Mouse (Mus musculus) cerebellum, postnatal 25 days (tissue): ENCODE results near the gene Ism2.
A peak's percentile ranks its signal among the peaks of the same experiment; 100 is the strongest.
"Not testable (repeated sequence)": the region's sequence is repeated elsewhere in the genome, so short reads cannot be mapped to it uniquely, and the experiment has no call there.

Source experiments
- DNase-seq, 2 experiments: peaks; one replicate each; pipeline ENCODE4 v3.0.0; 2021; ENCODE audit warnings: mixed read lengths in 2 of 2

The Ism2 gene

DNA sequence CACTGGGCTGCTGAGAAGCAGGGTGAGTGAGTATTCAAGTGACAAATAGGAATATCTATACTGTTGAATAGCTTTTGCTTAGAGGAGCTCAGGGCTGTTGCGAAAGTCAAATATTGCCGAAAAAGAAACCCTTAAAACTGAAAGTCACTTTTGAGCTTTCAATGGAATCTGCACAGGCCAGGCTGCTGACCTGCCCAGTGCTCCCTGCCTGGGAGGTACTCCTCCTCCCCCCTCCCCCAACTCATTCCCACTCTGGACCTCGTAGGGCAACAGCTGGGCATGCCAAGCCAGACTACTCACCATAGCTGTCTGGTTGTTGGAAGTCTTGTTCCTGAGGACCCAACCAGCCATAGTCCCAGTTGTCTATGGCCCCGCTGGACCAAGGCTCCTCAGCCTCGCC, 14.8 kb downstream of the Ism2 start:
- no peak for DNase-seq

DNA sequence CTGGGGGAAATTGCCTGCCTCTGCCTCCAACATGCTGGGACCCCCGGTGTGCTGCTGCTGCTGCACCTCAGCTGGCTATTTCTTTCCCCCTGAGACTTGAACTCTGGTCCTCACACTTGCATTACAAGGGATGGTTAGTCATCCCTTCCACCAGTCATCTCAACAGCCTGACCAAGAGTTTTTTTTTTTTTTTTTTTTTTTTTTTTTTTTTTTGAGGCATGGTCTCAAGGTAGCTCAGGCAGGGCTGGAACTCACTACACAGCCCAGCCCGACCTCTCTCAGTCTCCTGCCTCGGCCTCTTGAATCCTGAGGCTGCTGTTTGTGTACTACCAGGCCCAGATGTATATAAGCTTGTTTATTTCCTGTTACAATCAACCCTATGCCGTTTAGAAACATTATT, 15.2 kb downstream of the Ism2 start:
- no peak for DNase-seq

DNA sequence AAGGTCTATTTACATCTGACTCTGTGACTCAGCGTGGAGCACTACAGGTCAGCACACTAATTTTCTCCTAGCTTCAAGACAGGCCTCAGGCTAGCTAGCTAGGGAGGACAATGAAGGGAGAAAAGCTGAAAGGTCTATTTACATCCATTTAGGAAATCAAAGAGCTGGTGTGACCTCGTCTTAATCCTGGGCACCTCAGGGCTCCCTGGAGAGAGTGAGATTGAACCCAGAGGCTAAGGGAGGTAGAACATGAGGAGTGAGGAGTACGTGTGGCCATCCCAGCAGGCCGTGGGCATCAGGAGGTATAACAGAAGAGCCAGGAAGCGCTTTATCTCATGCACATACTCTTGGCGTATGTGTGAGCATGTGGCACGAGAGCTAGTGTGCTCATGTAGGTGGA, 15.8 kb downstream of the Ism2 start:
- DNase-seq: no peak

DNA sequence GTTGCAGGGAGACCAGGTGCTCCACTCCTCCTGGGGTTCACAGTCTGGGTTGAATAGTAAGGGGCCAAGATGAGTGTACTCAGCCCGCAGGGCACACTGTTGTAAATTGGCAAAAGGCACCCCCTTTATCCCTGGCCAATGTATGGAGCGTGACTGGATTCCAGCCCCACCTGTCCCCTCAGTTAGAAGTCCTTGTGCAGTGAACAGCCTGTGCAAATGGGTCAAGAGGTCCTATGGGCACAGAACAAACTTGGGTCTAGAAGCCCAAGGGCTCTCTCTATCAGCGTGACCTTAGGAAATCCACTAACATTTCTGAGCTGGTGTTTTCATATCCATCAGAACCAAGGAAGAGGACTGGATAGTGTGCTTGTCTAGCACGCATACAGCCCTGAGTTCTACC, 16.8 kb downstream of the Ism2 start:
- DNase-seq: no peak

DNA sequence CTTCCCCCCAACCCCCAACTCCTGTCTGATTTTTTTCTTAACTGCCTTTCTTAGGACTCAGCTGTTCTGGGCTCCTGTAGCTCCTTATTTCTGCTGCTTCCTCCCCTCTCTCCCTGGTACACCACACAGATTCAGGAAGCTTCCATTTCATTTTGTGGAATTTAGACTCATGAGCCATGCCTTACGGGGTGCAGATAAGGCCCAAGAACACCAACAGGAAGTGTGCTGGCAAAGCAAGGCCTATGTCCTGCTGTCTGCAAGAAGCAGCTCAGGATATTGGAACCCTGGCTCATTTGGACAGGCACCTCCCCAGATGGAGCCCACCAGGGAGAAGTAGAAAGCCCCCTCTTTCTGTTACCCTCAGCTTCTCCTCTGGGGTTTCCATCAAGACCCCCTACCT, 17.7 kb downstream of the Ism2 start:
- DNase-seq: no peak

DNA sequence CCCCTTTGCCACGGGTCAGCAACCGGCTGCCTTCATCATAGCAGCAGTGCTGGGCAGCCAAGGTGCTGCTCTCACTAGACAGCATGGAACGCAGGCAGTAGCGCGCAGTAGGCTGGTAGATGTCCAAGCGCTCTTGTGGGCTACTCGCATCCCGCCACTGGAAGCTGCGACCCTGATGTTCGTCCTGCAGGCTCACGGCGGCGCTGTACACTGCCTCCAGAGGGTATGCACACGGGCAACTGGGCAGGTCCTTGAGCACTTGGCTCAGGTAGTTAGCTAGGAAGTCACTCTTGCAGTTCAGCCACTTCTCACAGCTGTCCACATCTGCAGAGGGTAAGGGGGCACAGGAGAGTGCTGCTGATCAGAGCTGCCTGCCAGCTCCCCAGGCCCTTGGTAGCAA, 19.6 kb downstream of the Ism2 start:
- DNase-seq: no peak

DNA sequence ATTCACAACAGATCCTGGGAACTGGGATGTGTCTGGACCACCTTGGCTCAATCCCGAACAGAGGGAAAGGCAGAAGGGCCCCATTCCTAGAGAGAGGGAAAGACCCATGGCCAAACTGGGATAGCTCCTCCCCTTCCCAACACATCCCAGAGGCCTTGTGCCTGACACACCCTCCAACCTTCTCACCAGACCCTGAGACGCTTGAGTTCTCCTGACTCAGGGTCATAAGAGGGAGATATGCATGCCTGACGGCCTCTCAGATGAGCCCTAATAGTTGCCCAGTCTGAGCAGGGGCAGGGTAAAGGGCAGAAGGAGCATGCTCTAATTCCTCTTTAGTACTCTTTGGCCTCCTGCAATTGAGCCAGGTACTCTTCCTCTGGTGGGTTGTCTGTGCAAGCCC, 20.2 kb downstream of the Ism2 start:
- DNase-seq: no peak

DNA sequence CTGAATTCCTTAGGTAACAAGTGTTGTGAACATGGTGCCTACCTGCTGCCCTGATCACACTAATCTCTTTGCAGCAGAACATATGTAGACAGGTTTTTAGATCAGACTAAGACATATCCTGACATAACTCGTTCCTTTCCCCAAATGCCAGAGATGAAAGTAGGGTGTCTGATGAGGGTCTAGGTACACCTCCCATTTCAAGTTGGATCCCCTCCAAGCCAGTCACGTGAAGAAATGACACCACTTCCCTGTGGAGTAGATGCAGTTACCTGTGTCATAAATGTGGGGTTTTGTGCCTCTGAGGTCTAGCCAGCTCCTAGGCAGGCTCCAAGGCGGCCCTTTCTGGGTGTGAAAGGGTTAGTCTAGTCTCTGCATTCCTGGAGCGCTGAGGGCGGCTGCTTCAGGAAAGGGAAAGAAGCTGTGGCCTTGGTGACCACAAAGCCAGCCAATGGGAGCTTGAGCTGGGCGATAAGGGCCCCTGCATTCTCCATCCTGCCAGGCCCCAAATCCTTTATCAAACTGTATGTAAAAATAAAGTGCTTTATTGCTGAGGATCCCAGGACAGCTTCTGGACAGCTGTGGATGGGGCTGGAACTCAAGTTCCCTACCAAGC, 21.3 kb downstream of the Ism2 start:
- DNase-seq: no peak

DNA sequence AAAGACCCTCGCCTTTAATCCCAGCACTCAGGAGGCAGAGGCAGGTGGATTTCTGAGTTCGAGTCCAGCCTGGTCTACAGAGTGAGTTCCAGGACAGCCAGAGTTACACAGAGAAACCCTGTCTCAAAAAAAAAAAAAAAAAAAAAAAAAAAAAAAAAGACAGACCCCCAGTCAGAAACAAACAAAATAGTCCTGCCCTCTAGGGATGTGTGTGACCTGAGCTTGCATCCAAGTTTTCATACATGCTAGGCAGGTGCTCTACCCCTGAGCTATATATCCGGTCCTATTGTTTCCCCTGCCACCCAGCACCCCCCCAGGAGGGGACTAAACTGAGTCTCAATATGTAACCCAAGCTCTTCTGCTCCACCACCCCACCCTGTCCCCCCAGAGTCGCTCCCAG, 22.3 kb downstream of the Ism2 start:
- not testable (repeated sequence) for DNase-seq

DNA sequence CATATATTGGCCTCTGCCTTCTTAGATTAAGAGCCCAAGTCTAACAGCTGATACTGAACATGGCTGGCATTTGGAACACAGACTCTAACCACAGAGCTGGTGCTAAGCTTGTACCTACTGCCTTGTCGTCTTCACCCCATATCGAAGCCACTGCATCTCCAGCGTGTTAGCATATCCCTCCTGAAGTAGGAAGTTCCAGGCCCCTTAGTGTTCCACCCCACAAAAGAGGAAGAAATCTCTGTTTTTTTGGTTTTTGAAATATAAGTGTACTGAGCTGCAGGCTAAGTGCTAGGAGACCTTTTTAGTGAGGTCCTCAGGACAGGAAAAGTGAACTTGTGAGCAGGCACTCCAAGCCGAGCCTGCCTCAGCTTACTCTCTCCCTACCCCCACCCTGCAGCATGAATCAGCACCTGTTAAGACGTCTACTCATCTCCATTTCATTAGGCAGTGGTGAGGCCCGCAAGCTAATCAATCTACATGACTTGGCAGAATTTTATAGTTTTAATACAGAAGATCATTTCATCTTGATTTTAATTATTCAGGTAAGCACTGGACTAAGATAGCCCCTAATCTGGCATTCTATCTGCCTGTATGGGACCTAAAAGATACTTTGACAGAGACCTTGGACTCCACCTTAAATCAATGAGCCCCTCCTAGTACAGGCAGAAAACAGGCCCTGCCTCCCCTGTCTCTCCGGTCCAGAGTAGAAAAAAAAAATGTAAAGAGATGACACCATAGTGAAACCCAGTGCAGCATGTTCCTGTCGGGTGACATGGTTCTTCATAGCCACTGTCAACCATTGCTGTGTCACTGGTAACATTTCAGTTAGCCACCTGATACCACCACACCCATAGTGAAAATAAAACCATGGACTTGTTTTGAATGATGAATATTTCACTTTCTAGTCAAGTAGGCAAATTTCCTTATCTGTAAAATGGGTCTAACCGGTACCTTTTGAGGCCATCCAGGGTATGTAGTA, 24.4 kb downstream of the Ism2 start:
- DNase-seq: no peak

DNA sequence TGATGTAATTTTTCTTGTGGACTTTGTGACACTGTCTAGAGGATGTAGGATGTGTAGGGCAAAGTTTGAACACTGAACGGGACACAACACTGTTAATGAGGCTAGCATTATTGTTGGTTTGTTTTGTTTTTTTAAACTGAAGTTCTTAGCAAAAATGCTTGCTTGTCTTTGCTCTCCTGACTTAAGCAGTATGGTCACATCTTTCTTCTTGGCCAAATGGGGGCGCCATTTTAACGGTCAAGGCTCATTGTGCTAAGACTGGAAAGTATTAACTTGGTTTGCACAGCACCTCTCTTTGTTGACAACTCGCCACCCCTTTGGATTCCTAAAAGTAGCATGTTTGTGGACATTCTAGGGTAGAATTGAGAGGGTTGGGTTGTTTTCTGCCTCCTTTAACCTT, 31.8 kb downstream of the Ism2 start:
- DNase-seq: peak; percentile 17 to 47

DNA sequence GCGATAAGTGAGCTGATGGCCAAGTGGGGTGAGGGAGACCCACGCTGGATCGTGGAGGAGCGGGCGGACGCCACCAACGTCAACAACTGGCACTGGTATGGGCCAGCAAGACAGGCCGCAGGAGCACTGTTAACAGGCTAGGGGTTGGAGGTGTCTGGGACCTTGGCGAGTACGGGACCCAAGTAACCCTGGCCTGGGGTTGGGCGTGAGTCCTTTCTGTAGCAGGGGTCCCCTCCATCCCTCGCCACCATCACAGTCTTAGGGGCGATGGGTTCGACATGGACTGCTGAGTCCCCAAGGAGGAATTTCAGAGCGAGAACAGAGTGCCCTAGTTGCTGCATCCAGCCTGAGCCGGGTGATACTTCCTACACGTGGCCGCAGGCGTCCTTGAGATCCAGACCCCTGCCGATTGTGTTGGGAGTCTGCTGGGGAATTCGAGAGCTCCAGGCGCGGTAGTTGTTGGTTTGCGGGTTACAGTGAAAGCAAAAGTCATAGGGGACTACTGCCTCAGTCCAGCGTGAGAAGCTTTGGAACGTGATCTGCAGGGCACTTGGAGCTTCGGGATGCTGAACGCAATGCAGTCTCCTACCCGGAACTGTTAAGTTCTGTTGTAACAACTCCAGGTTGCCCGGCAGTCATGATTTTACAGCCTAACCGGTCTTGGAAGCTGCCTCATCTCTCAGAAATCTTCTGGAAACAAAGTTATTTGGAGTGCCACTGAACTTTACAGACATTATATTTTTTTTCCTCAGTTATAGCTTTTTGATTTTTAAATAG, 32.5 kb downstream of the Ism2 start:
- no peak for DNase-seq

DNA sequence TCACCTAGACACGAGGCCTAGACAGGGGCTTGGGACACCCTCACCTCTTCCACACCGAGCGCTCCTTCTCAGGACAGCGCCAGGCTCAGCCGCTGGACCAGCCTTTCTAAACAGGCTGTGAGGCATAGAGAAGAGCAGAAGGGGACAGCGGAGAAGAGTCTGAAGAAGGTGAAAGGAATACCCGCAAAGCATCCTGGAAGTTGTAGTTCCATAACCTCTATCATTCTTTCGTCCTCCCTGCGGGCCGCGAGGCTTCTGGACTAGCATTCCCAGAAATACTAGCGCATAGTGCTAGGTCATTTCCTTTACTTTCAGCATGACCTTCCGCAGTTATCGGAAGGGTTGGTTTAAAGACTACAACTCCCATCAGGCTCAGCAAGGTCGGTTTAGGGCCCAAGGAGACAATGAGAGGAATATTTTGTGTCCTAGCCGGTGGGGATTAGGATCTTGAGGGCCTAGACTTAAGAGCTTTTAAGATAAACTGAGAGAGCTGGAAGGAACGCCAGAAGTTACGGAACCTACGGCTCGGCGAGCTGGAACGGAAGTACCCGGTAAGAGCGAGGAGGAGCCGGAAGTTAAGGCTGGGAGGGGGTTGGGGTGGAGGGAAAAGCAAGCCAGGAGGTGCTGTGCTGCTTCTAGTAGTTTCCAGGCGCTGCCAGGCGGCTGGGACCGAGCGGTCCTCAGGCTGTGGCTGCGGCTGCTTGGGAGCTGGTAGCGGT, 33.2 kb downstream of the Ism2 start, which contains the start of the genes Vipas39 and Ahsa1:
TSS of gene Vipas39 (minus strand) at position 149 of the 719 bp plus-strand sequence.
TSS of gene Ahsa1 (plus strand) at position 372 of the 719 bp plus-strand sequence.
- DNase-seq: peak; percentile 88 to 91

DNA sequence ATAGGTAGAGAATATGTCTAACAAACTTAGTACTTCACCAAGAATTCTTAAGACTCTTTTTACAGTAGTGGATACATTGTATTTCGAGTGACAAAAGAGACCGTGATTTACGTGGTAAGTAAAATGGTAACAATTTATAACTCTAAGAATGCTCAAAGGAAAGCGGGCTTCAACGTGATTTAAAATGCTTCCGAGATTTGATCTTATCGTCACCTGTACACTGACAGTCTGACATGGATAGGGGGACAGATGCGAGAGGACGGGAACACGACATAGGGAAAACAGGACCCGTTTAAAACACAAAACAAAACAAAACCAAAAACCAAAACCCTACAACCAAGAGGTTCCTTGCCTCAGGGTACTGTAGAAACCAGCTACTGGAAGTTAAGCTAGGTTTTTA, 34.1 kb downstream of the Ism2 start:
- no peak for DNase-seq

DNA sequence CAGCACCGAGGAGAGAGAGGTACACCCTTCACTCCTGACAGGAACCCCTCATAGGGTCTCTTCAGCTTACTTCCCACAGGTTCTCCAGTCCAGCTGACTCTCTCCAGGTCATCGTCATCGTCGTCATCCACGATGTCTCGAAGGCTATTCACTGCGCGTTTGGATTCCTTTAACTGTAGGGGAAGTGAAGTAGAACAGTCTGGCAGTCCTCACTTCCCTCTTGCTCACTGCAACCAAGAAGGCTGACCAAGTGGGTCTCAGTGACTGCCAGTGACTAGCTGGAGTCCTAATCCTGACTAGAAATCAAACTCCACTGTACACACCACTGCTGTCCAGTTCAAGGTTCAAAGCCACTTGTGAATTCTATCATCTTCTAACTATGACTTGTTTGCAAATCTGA, 38.9 kb downstream of the Ism2 start:
- no peak for DNase-seq

DNA sequence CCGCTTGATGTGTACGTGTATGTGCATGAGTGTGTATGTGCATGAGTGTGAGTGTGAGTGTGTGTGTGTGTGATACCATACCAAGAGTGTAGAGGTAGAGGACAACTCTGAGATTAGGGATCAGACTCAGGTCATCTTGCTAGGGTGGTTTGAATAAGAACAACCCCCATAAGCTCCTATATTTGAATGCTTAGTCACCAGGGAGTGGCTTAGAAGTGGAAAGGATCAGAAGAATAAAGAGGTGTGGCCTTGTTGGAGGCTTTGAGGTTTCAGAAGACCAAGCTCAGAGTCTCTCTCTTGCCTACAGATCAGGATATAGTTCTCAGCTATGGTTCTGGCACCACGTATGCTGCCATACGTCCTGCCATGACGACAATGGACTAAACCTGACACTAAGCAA, 42.9 kb downstream of the Ism2 start:
- no peak for DNase-seq

DNA sequence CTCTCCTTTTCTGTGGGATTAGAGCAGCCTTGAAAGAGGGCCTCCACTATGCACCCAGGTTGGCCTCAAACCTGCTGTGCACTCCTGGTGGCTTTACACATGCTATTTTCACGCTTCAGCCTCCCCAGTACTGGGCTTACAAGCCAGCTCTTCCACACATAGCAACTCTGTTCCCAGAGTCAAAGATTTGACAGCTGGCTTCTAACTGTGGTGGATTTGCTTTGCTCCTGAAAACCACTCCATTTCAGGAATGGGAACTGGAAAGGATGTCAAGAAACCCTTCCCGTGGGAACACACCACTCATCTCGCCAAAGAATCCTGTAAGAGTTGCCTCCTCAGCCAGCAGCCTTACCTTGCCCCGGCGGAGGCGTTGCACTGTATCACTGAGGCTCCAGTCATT, 45.6 kb downstream of the Ism2 start:
- no peak for DNase-seq

DNA sequence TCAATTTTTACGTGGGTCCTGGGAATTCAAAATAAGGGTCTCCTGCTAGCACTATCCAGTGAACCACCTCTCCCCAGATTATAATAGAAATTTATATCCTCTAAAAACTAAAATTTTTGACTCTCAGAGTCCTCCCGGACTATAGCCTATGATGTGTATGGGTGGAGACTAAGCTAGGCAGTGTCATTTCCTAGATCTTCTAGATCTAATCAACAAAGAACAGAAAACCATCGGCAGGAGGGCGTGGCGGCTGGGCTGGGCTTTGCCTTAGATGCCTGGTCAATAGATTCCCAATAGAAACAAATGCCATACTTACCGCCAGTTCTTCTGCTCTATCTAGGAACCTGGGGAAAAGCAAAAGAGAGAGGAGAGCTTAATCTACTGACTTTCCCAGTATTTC, 49.3 kb downstream of the Ism2 start:
- DNase-seq: no peak

DNA sequence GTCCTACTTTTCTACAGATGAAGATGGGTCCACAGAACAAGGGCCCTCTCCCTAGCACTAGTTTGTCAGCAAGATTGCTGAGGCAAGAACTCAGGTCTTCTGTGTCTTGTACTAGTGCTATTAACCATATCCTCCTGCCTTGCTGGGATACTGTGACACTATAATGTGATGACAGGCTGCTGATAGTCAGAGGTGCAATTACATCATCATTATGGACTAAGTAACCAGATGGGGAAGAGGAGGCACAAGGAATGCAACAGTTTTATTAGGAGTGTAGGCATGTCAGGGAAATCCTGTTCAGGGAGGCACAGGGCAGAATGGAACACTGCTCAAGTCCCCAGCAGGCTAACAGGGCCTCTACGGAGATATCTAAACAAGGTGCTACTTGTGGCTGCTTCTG, 60.9 kb downstream of the Ism2 start, which contains the start of gene Noxred1:
TSS of gene Noxred1 (minus strand) at position 101 of the 400 bp plus-strand sequence.
- no peak for DNase-seq

DNA sequence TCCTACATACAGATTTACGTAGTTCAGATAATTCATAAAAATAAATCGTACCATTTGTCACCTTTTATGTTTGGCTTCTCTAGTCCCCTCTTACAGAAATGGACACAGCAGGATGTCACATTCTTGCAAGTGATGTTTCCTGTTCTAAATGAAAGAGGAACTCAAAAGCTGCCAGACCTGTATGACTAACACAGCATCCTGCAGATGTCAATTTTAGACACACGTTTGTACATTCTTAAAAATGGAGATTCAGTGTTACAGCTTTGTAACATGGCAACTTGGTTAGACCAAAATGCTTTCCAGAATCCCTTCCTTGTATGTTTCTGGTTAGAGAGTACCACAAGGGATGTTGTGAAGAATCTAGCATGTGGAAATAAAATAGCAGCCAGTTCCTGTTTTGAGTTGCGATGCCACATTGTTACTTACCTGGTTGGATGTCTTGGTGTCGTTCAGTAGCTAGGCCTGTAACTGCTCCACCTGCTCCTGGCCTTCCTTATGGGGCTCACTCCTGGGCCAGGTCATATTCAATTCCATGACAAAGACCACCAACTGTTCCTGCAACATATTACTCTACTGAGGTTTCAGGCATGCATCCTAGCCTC, 62.5 kb downstream of the Ism2 start:
- DNase-seq: no peak

DNA sequence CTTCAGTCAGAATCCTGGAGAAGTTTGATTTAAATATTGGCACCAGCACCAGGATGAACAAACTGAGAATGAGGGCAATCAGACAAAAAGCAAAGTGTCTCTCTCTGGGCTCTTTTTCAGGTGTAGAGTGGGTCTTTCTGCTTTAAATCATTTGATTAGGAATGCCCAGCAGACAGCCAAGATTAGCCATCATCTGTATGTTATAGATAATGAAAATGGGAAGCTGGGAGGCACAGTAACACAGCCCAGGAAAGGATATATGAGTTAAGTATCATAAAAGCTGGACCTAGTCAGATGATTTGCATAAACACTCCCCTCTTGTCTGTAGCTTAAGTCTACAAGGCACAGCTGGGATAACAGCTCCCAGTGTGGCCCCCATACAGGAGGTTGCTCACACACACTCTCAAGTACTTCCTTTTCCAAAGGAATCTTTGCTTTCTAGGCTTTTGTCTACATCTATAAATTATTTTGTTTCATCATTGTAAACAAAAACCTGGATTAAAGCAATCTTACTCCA, 69.1 kb downstream of the Ism2 start:
- no peak for DNase-seq

DNA sequence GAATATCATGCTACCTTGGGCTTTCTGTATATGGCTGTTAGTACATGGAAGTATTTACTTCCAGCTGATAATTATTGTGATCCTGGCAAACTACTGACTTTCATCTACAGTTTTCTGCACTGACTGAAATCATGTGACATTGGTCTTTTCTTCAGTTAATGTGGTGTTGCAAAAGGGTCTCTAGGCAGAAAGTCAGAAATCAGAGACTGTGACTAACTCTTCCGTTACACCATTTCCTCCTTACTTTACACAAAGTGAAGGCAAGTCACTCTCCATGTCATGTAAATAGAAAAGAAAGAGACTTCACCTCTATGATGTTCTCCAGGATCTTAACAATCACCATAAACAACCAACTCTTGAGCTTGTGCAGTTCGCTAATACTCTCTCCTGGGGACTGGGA, 69.9 kb downstream of the Ism2 start:
- DNase-seq: no peak
